Mouse (Mus musculus) kidney, postnatal 0 days (tissue): ENCODE data around the gene Tfpi2. TPM values are rescaled to one million over a fixed set of nuclear protein-coding genes. Genes with fewer than 3 reads are reported as not detected.

Experiments used
- ATAC-seq: fragments of 200-750 bp; cut with Nextera tagmentation; replicated peaks from 2 replicates; pipeline ENCODE4 v1.8.0; 2017; ENCODE audit warnings: low read depth, moderate number of reproducible peaks, moderate TSS enrichment, moderate library complexity; ENCODE audit not compliant: low FRiP score
- DNase-seq: peaks from one replicate; pipeline ENCODE4 v3.0.0-alpha.2; 2016; ENCODE audit warnings: low spot score
- H3K27ac ChIP-seq: fragments of 300-500 bp; sonication (generic); 2 replicates; pipeline ENCODE4 v1.5.1; 2014; ENCODE audit warnings: mild to moderate bottlenecking
- H3K27me3 ChIP-seq: fragments of 300-500 bp; sonication (generic); 2 replicates; pipeline ENCODE4 v1.6.1; 2014; ENCODE audit warnings: low read length, mixed read lengths; ENCODE audit not compliant: insufficient read depth
- H3K36me3 ChIP-seq: fragments of 300-500 bp; sonication (generic); 2 replicates; pipeline ENCODE4 v1.6.1; 2014; ENCODE audit warnings: low read length, mixed read lengths; ENCODE audit not compliant: insufficient read depth
- H3K4me1 ChIP-seq: fragments of 300-500 bp; sonication (generic); replicated peaks from 2 replicates; pipeline ENCODE4 v1.6.1; 2014; ENCODE audit warnings: antibody characterized with exemption, low read length, mixed read lengths; ENCODE audit not compliant: insufficient read depth
- H3K4me2 ChIP-seq: fragments of 300-500 bp; sonication (generic); 2 replicates; pipeline ENCODE4 v1.6.1; 2014; ENCODE audit warnings: mild to moderate bottlenecking, low read length, moderate library complexity, mixed read lengths
- H3K4me3 ChIP-seq: fragments of 300-500 bp; sonication (generic); replicated peaks from 2 replicates; pipeline ENCODE4 v1.5.1; 2014; ENCODE audit warnings: low read depth, low read length
- H3K9ac ChIP-seq: fragments of 300-500 bp; sonication (generic); 2 replicates; pipeline ENCODE4 v1.6.1; 2014; ENCODE audit warnings: low read depth, low read length
- H3K9me3 ChIP-seq: fragments of 300-500 bp; sonication (generic); replicated peaks from 2 replicates; pipeline ENCODE4 v1.6.1; 2016; ENCODE audit warnings: low read length, inconsistent platforms, mixed read lengths
- CTCF ChIP-seq: IDR thresholded peaks from 2 replicates; pipeline ENCODE4 v1.5.1; 2016; ENCODE audit warnings: antibody characterized with exemption, low read depth, mild to moderate bottlenecking, moderate library complexity
- WGBS: fragments of 180-500 bp; shearing (Covaris S2); extraction: QIAGEN DNeasy Blood & Tissue Kit; methylation state at CpG from one replicate; pipeline ENCODE4 v1.1.7; 2014; 5-methylcytosine and 5-hydroxymethylcytosine counted together
- polyA plus RNA-seq: library from polyadenylated mRNA; unstranded; fragments of >200 nt; fragmentation: Nextera tagmentation; extraction: Ambion mirVana; gene quantifications from 2 replicates; pipeline ENCODE4 v1.2.1, GENCODE M21; 2015

The Tfpi2 gene
- polyA plus RNA-seq, 1 experiment from 2014 or later = 5.5 TPM

DNA sequence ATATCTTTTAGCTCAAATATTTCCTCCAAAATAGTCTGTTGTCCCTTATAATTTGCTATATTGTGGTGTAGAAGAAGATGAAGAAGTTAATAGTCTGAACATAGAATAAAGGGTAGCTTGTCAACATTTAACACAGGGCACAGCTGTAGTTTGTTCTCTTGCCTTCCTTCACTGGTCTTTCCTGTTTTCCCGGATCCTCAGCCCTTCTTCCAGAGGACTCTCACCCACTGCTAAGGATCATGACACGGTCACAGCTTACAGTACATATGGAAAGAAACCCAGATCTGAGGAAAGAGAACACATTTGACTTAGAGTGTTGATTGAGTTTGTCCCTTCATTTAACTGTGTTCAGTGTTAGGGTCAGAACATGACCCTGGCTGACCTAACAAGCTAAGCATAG, 53.7 kb downstream of the Tfpi2 start:
- no peaks in the 10 kb centered on the region for H3K27me3 ChIP-seq
- H3K4me3 ChIP-seq = no peak overlapping the region
- DNase-seq (peak; percentile 52), ATAC-seq (no peak; the same call in 1 of the 2 replicates)
- no peak overlapping the region for H3K27ac ChIP-seq
- WGBS = 42% methylated on average over 2 of the region's 2 CpGs
- TF ChIP-seq CTCF = no peak
- no peaks in the 10 kb centered on the region for H3K9me3 ChIP-seq
- H3K4me2 ChIP-seq = no peak overlapping the region
- H3K36me3 ChIP-seq = no peaks in the 10 kb centered on the region
- no peak overlapping the region for H3K9ac ChIP-seq
- H3K4me1 ChIP-seq = no peaks in the 10 kb centered on the region

DNA sequence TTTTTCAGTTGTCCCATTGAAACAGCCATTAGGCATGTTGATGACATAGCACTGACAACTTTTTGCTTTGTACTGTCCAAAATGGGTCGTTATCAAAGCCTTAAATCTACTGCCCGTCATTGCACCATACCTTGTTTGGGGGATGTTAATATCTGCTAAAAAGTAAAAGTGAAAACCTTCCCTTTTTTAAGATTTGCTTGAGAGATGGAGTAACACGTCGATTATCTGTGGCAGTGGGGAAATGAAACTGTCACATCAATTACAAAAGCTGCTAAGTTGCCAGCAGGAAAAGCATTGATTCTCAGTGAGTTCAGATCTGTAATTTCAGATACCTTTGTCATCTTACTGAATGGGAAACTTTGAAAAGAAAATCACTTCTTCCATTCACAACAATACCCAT, 62.6 kb downstream of the Tfpi2 start:
- Histone ChIP-seq H3K36me3 (no peaks in the 10 kb centered on the region), H3K4me2 (no peak overlapping the region), H3K4me1 (no peaks in the 10 kb centered on the region), H3K4me3 (no peak overlapping the region), H3K27ac (no peak overlapping the region), H3K9me3 (no peaks in the 10 kb centered on the region), H3K9ac (no peak overlapping the region), H3K27me3 (no peaks in the 10 kb centered on the region)
- no peak for TF ChIP-seq CTCF
- no peak for DNase-seq
- WGBS = 65% methylated on average over 4 of the region's 4 CpGs
- ATAC-seq = no peak

DNA sequence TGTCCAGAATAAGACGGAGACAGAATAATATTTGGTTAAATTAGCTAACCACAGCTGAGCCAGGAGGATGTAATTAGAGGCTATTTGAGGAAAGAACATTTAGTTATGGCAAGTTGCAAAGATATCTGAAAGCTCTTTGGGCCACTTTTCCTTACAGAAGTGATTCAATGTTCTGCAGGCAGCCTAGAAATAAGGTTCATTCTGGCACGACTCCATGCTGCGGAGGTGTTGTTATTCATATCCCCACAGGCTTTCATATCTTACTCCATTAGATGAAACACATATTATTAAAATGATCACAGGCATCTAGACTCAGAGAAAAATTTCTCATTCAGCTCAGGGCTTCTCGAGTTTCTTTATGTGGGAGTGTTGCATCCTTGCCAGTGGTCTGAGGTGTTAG, 65.8 kb downstream of the Tfpi2 start:
- Histone ChIP-seq H3K9ac (no peak overlapping the region), H3K36me3 (no peaks in the 10 kb centered on the region), H3K4me1 (no peaks in the 10 kb centered on the region), H3K27me3 (no peaks in the 10 kb centered on the region), H3K27ac (no peak overlapping the region), H3K4me3 (no peak overlapping the region), H3K4me2 (no peak overlapping the region), H3K9me3 (no peaks in the 10 kb centered on the region)
- ATAC-seq (no peak), DNase-seq (no peak)
- 70% methylated on average over 4 of the region's 4 CpGs for WGBS
- no peak for TF ChIP-seq CTCF

GRCm38 (mm10) chr6:3916015-3916414, 72.7 kb downstream of the Tfpi2 start:
- H3K9ac ChIP-seq = no peak overlapping the region
- no peaks in the 10 kb centered on the region for H3K9me3 ChIP-seq
- no peaks in the 10 kb centered on the region for H3K36me3 ChIP-seq
- DNase-seq (no peak), ATAC-seq (no peak)
- no peak overlapping the region for H3K27ac ChIP-seq
- no peaks in the 10 kb centered on the region for H3K27me3 ChIP-seq
- no peak overlapping the region for H3K4me3 ChIP-seq
- WGBS = 63% methylated on average over 7 of the region's 7 CpGs
- TF ChIP-seq CTCF = no peak
- H3K4me2 ChIP-seq = no peak overlapping the region
- H3K4me1 ChIP-seq = no peaks in the 10 kb centered on the region

Other genes with a start within 250 kb of the Tfpi2 start
- gene Calcr, start 224.2 kb downstream of the Tfpi2 start, polyA plus RNA-seq = 0.36 and 0.42 TPM in 2 replicates
- 0.09 TPM in 1 of 2 replicates, not detected in the other for gene Gngt1, start 4.9 kb upstream of the Tfpi2 start, polyA plus RNA-seq
- 107 and 129 TPM in 2 replicates for gene Gng11, start 15.0 kb upstream of the Tfpi2 start, polyA plus RNA-seq
- 83.3 and 83.6 TPM in 2 replicates for gene Bet1, start 98.1 kb upstream of the Tfpi2 start, polyA plus RNA-seq